Mouse (Mus musculus) bone marrow macrophage, adult 2 months (primary cell): Measurements from ENCODE around the gene Fbxl18.

Source experiments
- CTCF ChIP-seq: IDR thresholded peaks from 2 replicates; pipeline ENCODE4 v1.5.1; 2012; ENCODE audit warnings: low read depth, mild to moderate bottlenecking, low read length, moderate library complexity
- POLR2A ChIP-seq: IDR thresholded peaks from 2 replicates; pipeline ENCODE4 v1.6.1; 2012; ENCODE audit warnings: mild to moderate bottlenecking, low read depth, low read length, borderline replicate concordance

DNA sequence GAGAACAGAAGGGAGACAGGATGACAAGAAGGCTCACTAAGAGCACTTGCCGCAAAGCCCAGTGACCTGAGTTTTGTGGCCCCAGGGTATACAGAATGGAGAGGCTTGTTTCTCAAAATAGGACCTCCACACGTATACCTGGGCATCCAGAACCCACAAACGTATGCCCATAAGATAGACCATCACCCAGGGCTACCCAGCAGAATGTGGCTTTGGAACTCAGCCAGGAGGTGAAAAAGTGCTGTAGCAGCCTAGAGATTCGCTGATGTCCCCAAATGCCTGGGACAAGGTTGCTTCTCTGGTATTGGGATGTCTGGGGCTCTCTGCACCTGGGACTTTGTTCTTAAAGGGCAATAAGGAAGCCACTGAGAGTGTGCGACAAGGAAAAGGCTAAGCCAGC lies 27.0 kb upstream of the Fbxl18 start:
- no peak for TF ChIP-seq POLR2A
- no peak for TF ChIP-seq CTCF
